Mouse (Mus musculus) lung, adult 2 months (tissue): ENCODE results near the gene Evc.

Source experiments
- CTCF ChIP-seq: fragments of 200-500 bp; IDR thresholded peaks from 2 replicates; pipeline ENCODE4 v1.5.1; 2011; ENCODE audit warnings: mild to moderate bottlenecking, low read length, control low read depth; ENCODE audit not compliant: insufficient read depth
- POLR2A ChIP-seq: fragments of 200-500 bp; IDR thresholded peaks from 2 replicates; pipeline ENCODE4 v1.6.1; 2011; ENCODE audit warnings: low read depth, mild to moderate bottlenecking, control low read depth, low read length, borderline replicate concordance; ENCODE audit errors: extremely low read depth

GRCm38 (mm10) chr5:37290983-37291382 lies 45.7 kb downstream of the Evc start:
- TF ChIP-seq POLR2A (no peak), CTCF (no peak)
